Mouse (Mus musculus) heart, postnatal 10 days (tissue): Measurements from ENCODE around the gene Atp10a. TPM values are rescaled to one million over a fixed set of nuclear protein-coding genes. Genes with fewer than 3 reads are reported as not detected.

Source experiments
- DNase-seq, 2 experiments: peaks; one replicate each; pipeline ENCODE4 v3.0.0; 2021
- intact Hi-C: fragments of 180-260 bp; cut with DNase I; formaldehyde crosslinking; loops from one replicate; pipeline ENCODE4 v1.15.1; 2025
- total RNA-seq, 2 experiments: library from RNA; stranded (reverse); gene quantifications; 2 replicates each; pipeline ENCODE4 v1.2.3; 2021

Atp10a gene
- total RNA-seq = 1 to 10 TPM; 2.4 TPM

GRCm38 (mm10) chr7:58655866-58656265 is at the start of gene Atp10a:
Atp10a (plus strand) TSS chr7:58656166.
- DNase-seq = no peak
- intact Hi-C loops = no loop called here

DNA sequence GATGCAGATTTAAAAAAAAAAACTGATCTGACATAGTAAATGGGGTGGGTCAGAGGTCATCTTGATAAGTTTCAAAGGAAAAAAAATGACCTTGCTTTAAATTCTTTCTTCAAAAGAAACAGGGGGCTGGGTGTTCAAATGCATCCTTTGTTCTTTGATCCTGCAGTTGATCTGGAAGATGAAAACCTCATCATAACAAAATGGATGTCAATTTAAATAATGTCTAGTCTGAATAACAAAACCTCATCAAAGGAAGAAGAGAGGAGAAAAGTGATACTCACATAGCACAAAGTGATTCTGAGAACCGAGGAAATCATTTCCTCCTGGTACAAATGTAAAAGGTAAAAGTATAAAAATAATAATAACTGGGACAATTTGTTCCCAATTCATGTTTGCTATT is 37.9 kb upstream of the Atp10a start:
- intact Hi-C loops = no loop called here
- DNase-seq = no peak

- intact Hi-C loops = no loop called here
Measured at GRCm38 (mm10) chr7:58626305-58627155, 29.4 kb upstream of the Atp10a start.

DNA sequence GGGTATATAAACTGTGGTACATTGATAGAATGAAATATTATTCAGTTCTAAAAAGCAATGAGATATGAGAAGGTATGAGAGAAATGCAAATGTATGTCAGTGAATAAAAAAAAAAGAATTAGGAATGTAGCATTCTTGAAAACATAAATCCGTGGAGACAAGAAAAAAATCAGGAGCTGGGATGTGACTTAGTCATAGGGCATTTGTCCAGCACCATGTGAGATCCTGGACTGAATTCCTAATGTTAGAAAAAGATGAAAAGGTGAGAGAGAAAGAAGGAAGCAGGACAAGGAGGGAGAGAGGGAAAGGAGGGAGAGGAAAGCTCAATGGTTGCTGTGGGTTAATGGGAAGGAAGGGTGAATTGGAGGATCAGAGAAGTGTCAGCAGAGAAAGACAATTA is 28.6 kb upstream of the Atp10a start:
- intact Hi-C loops = no loop called here

More at GRCm38 (mm10) chr7:58626305-58627155, 29.4 kb upstream of the Atp10a start:
- DNase-seq = peak; percentile 64 to 68

GRCm38 (mm10) chr7:58629233-58629632 is 26.7 kb upstream of the Atp10a start:
- intact Hi-C loops = no loop called here
- no peak for DNase-seq

More for the DNA sequence above, 28.6 kb upstream of the Atp10a start:
- DNase-seq = no peak

DNA sequence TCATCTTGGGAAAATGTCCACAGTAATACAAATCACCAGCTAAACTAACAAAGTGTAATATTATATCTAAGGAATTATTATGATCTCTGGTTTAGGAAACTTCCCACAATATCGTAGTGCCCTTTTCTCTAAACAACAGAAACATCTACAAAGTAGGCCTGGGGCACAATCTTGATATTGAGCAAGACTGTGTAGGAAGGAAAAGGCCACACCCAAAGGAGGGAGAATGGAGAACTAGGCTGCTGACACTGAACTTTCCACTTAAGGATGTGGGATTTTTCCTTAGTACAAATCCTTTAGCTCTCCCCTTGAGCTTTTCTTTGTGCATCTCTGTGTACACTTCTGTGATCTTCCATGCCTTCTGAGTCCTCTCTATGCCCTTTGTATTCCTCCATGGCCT is 22.3 kb upstream of the Atp10a start:
- intact Hi-C loops = no loop called here
- no peak for DNase-seq

DNA sequence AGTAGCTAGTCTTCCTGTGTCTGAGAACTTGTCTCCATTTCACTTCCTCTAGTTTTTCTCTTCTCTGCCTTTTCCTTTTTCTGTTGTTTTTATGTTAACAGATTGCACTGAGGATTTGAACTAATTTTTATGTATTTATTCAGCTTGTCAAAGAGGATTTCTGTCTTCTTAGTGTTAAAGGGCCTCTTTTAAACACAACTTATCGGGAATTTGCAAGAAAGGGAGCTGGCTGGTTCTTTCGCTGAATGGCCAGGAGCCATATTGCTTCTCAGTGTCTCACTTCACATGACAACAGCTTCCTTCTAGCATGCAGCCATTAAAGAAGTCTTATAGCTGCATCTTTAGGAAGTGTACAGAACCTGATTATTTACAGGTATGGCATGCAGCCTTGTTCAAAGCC is 16.3 kb upstream of the Atp10a start:
- DNase-seq = no peak
- intact Hi-C loops = no loop called here

DNA sequence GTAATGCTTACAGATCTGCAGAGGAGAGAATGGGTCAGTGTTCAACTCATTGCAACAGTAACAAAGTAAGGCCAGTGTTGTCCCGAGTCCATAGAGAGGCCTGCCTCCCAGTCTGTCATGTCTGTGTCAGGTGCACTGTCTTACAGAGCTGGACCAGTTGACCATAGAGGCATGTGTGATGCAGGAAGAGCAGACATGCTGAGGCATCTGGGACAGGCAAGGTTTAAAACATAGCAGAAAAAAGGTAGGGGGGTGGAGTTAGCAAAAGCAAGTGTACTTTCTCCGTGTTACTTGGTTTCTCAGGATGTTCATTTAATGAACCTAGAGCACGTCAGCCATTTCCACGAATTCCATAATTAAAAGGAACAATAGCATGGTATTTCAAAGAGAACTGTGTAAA is 15.5 kb upstream of the Atp10a start:
- intact Hi-C loops = no loop called here

GRCm38 (mm10) chr7:58641916-58642315 is 14.1 kb upstream of the Atp10a start:
- intact Hi-C loops = no loop called here
- DNase-seq = no peak

More for the DNA sequence above, 15.5 kb upstream of the Atp10a start:
- DNase-seq = no peak

DNA sequence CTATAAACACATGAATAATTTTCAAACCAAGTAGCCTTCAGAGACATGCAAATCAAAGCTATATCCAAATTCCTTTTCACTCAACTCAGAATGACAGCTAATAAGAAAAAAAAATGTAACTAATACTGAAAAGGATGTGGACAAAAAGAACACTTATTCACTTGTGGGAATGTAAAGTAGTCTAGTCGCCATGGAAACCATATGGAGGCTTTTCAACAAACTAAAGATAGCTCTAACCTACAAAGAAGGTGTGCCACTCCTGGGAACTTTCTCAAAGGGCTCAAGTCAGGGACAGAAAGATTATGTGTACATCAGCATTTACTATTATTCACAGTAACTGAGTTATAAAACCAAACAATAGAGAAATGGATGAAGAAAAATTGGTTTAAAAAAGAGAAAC is 8.6 kb upstream of the Atp10a start:
- intact Hi-C loops = no loop called here
- no peak for DNase-seq

- intact Hi-C loops = no loop called here
- DNase-seq = peak; percentile 64 to 66
Measured at GRCm38 (mm10) chr7:58657913-58658789, 2.2 kb downstream of the Atp10a start.

- no peak for DNase-seq
- intact Hi-C loops = no loop called here
Measured at GRCm38 (mm10) chr7:58658790-58659405, 2.9 kb downstream of the Atp10a start.

DNA sequence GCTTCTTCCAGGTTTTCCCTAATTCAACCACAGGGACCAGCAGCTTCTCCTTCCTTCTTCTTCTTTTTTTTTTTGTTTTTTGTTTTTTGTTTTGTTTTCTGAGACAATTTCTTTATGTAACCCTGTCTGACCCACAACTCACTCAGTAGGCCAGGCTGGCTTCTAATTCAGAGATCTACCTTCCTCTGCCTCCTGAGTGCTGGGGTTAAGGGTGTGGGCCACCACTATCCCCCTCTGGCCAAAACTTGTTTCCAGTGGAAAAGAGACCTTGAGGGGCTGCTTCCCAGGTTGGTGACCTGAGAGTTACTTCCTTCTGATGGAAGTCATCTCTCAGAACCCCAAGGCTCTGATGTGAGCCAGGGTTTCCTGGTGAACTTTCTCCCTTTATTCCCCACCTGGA is 4.1 kb downstream of the Atp10a start:
- DNase-seq = no peak
- intact Hi-C loops = no loop called here

GRCm38 (mm10) chr7:58660665-58661064 is 4.7 kb downstream of the Atp10a start:
- intact Hi-C loops = no loop called here
- DNase-seq = no peak

DNA sequence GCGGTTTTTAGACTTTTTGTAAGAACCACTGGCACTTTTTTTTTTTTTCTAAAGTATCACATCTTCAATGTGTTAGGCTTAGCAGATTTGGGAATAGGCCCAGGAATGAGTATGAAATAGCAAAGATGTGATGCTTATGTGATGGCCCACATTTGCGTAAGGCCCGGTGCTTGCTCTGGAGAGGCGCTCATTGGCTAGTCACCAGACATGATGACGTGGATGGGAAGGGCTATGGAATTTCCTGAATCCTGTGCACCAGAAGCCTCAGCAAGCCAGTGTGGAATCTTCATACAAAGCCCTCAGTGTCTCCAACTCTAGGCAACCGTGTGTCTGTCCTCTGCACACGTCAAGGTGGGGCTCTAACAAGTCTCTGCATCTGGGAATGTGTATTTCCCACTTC is 5.1 kb downstream of the Atp10a start:
- DNase-seq = peak; percentile 28 to 30
- intact Hi-C loops = no loop called here

DNA sequence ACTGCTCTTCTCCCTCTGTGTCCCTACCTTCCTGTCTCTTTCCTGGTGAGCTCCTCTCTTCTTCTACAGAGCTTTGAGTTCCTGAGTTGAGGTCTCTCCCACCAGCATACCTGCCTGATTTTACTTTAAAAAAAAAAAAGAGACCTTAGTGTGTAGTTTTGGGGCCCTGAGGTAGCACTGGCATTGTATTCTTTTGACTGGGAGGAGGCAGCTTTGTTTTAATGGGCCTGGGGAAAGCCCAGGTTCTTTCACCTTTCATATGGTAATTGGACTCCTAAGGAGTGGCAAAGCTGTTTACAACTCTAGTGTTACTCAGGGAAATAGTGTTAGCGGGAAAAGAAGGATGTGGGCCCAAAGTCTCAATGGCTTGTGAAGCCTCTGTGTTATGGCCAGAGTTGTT is 12.7 kb downstream of the Atp10a start:
- DNase-seq = no peak
- intact Hi-C loops = no loop called here

DNA sequence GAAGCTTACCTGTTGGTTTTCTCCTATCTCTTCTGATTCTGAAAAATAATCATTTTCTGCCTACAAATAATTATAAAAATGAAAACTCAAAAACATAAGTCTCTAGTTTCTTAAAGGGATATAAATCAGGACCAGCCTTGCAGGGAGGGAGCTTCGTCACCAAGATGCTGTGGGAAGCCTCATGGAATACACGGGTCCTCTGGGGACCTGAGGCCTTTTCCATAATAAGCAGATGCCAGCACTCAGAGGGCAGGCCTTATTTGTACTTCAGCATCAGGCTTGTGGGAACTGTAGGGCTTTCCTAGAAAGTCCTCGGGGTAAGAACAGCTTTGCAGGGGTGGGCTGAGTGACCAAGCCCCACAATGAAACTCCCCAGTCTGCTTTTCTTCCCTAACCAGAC is 20.1 kb downstream of the Atp10a start:
- intact Hi-C loops = no loop called here

DNA sequence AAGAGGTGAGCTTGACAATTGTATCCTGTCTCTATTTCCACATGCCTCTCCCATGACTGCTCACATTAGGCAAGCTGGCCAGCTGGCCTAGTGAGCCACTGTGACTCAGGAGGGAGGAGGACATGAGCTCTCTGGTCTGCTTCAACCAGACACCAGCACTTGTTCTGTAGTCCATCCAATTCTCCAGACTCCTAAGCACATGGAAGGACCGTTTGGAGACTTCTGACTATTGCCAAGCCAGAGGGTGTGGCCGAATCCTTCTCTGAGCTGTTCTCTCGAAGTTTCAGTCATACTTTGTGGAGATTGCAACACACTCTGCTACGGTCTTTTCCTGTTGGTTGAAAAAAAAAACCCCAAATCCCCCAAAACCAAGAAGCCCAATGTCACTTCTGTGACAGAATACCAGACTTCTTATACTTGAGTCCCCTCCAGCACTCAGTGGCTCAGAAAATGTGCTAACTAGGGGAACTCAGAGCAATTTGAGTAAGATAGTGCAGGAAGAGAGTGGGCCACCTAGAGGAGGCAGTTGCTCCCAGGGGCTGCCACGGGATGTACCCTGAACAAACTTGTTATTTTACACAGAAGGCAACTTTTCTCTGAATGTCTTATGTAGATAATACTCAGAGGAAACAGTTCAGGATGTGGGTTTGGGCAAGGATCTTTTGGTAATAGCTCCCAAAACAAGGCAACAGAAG is 21.3 kb downstream of the Atp10a start:
- DNase-seq = peak; percentile 67 to 69
- intact Hi-C loops = no loop called here

More for the DNA sequence above, 20.1 kb downstream of the Atp10a start:
- DNase-seq = no peak

DNA sequence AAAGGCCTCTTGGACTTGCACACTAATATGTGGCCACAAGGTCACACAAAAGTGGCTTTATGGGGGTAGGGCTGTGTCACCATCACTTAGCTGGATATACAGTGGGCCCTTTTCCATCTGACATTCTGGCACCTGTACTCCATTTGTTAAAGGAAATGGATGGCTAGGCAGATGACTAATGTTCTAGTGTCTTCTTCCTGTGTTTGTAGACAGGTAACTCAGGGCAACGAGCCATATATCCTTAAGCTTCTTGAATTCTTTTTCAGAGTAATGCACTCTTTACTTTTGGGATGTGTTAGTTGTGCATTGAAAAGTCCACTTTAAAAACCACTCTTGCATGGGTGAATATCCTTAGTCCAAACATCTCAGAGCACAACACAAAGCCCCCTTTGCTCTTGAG is 30.0 kb downstream of the Atp10a start:
- no peak for DNase-seq
- intact Hi-C loops = no loop called here

- DNase-seq = no peak
Measured at GRCm38 (mm10) chr7:58686573-58686972, 30.6 kb downstream of the Atp10a start.

GRCm38 (mm10) chr7:58686997-58687396 is 31.0 kb downstream of the Atp10a start:
- intact Hi-C loops = no loop called here
- DNase-seq = no peak

More at GRCm38 (mm10) chr7:58686573-58686972, 30.6 kb downstream of the Atp10a start:
- intact Hi-C loops = no loop called here
